Mouse (Mus musculus) right cerebral cortex, postnatal 14 days (tissue): ENCODE measurements around the gene Mael.

Experiments used
- DNase-seq: peaks from one replicate; pipeline ENCODE4 v3.0.0; 2022

Gene Mael

GRCm38 (mm10) chr1:166205159-166205558 is 33.4 kb downstream of the Mael start:
- DNase-seq: no peak

- DNase-seq: no peak
Measured at GRCm38 (mm10) chr1:166204171-166204570, 34.4 kb downstream of the Mael start.

GRCm38 (mm10) chr1:166189821-166190220 is 48.7 kb downstream of the Mael start:
- no peak for DNase-seq

GRCm38 (mm10) chr1:166185357-166185756 is 53.2 kb downstream of the Mael start:
- no peak for DNase-seq

GRCm38 (mm10) chr1:166184391-166185229 is 53.9 kb downstream of the Mael start:
- no peak for DNase-seq

GRCm38 (mm10) chr1:166182952-166183627 is 55.5 kb downstream of the Mael start:
- no peak for DNase-seq

- DNase-seq: no peak
Measured at GRCm38 (mm10) chr1:166181510-166181909, 57.0 kb downstream of the Mael start.

GRCm38 (mm10) chr1:166173621-166174020 is 64.9 kb downstream of the Mael start:
- DNase-seq: no peak

GRCm38 (mm10) chr1:166172992-166173391 is 65.6 kb downstream of the Mael start:
- DNase-seq: no peak

GRCm38 (mm10) chr1:166170852-166171251 is 67.7 kb downstream of the Mael start:
- DNase-seq: no peak

- no peak for DNase-seq
Measured at GRCm38 (mm10) chr1:166169713-166170112, 68.8 kb downstream of the Mael start.

- no peak for DNase-seq
Measured at GRCm38 (mm10) chr1:166168017-166168416, 70.5 kb downstream of the Mael start.

GRCm38 (mm10) chr1:166167405-166167804 is 71.1 kb downstream of the Mael start:
- DNase-seq: no peak

- no peak for DNase-seq
Measured at GRCm38 (mm10) chr1:166165159-166165558, 73.4 kb downstream of the Mael start.

GRCm38 (mm10) chr1:166164580-166164979 is 74.0 kb downstream of the Mael start:
- no peak for DNase-seq

GRCm38 (mm10) chr1:166160569-166161445 is 77.7 kb downstream of the Mael start:
- peak; percentile 83 for DNase-seq

- no peak for DNase-seq
Measured at GRCm38 (mm10) chr1:166160111-166160510, 78.4 kb downstream of the Mael start.

GRCm38 (mm10) chr1:166158664-166159063 is 79.9 kb downstream of the Mael start:
- DNase-seq: no peak

GRCm38 (mm10) chr1:166157712-166158111 is 80.8 kb downstream of the Mael start:
- DNase-seq: no peak

- no peak for DNase-seq
Measured at GRCm38 (mm10) chr1:166155113-166155494, 83.4 kb downstream of the Mael start.

GRCm38 (mm10) chr1:166154162-166155112 is 84.1 kb downstream of the Mael start:
- DNase-seq: peak; percentile 77
